17 mouse cellular contexts compared by ENCODE assay signal in the genomic region with DNA sequence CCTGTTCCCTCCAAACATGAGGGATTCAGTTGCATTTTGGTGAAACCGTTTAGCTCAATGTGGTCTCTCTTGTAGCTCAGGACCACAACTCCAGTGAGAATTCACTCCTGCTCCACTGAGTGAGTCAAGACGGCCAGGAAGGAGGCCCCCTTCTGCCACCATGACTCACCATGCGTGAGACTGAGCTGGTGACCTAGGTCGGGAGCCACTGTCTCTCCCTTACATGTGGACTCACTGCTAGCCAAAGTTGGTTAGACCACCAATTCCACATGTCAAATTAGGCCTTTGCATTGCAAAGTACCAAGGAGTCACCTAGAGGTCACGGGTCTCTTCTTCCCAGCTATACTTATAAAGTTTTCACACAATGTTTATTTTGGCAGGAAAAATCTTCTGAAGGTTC.
"Had no signal": no experiment of that assay in that cellular context is flagged by ENCODE, and none has a peak within 500 bp of the region (broad histone marks: within the 10 kb centered on the region; RNA-seq: fewer than 3 reads in every experiment).

No protein-coding gene starts in this region.

- H3K36me3 ChIP-seq: lung, embryonic 15.5 days; midbrain, embryonic 13.5 days; midbrain, embryonic 15.5 days; neural tube, embryonic 12.5 days; stomach, embryonic 15.5 days had no signal

- ATAC-seq: lung, postnatal 0 days; midbrain, embryonic 13.5 days; midbrain, embryonic 15.5 days had no signal

- H3K9me3 ChIP-seq: lung, embryonic 15.5 days; megakaryocyte, embryonic 14.5 days; midbrain, embryonic 13.5 days; midbrain, embryonic 15.5 days; neural tube, embryonic 12.5 days; stomach, embryonic 15.5 days had no signal

- DNase-seq: lung, adult 2 months; lung, postnatal 14 days; lung, postnatal 36 days; right cerebral cortex, postnatal 14 days; thymus, adult 2 months; thymus, postnatal 25 days; thymus, postnatal 4 days had no signal

- H3K4me3 ChIP-seq: lung, embryonic 15.5 days; megakaryocyte, embryonic 14.5 days; midbrain, embryonic 13.5 days; midbrain, embryonic 15.5 days; neural tube, embryonic 12.5 days; stomach, embryonic 15.5 days had no signal

- H3K27ac ChIP-seq: lung, embryonic 15.5 days; macrophage; midbrain, embryonic 13.5 days; midbrain, embryonic 15.5 days; neural tube, embryonic 12.5 days; stomach, embryonic 15.5 days; stomach, postnatal 0 days had no signal

- H3K4me1 ChIP-seq: lung, embryonic 15.5 days; midbrain, embryonic 13.5 days; midbrain, embryonic 15.5 days; neural tube, embryonic 12.5 days; stomach, embryonic 15.5 days had no signal

- H3K4me2 ChIP-seq: lung, embryonic 15.5 days; midbrain, embryonic 11.5 days; midbrain, embryonic 13.5 days; midbrain, embryonic 15.5 days; neural tube, embryonic 12.5 days; stomach, embryonic 15.5 days had no signal

- H3K9ac ChIP-seq: lung, embryonic 15.5 days; midbrain, embryonic 13.5 days; midbrain, embryonic 15.5 days; neural tube, embryonic 12.5 days; stomach, embryonic 15.5 days had no signal

- H3K27me3 ChIP-seq: lung, embryonic 15.5 days; megakaryocyte, embryonic 14.5 days; midbrain, embryonic 13.5 days; midbrain, embryonic 15.5 days; neural tube, embryonic 12.5 days; stomach, embryonic 15.5 days had no signal
